Comparison of ENCODE assay signal across 8 mouse cellular contexts in genomic region chr17:25828223-25828594, GRCm38 (mm10). TPM values are rescaled to one million over a fixed set of nuclear protein-coding genes. Genes with fewer than 3 reads are reported as not detected.
A peak's percentile ranks its signal among the peaks of the same experiment; 100 is the strongest.
DNase-seq lines count a peak whose midpoint lies in the region; ATAC-seq and TF ChIP-seq lines count a peak whose summit lies in the region.

No protein-coding gene starts in this region.

- no peaks in the 10 kb centered on the region for H3K9me3 ChIP-seq in kidney, embryonic 14.5 days (ENCODE audit: control insufficient read depth, low read length)
- no peaks in the 10 kb centered on the region for H3K9me3 ChIP-seq in embryonic facial prominence, embryonic 12.5 days
- no peaks in the 10 kb centered on the region for H3K9me3 ChIP-seq in intestine, embryonic 15.5 days

- no peak for DNase-seq in kidney, postnatal 36 days
- no peak for DNase-seq in left cerebral cortex, adult 8-10 months (ENCODE audit: low spot score in 2 of 2)
- DNase-seq in left cerebral cortex, adult 11 months (ENCODE audit: low spot score), result no peak
- DNase-seq in layer of hippocampus, adult 9-11 months, result no peak

- H3K4me1 ChIP-seq in kidney, embryonic 14.5 days (ENCODE audit: control insufficient read depth, insufficient read depth, low read length), result peaks cover 42% of the 10 kb centered on the region
- peaks cover 56% of the 10 kb centered on the region for H3K4me1 ChIP-seq in embryonic facial prominence, embryonic 12.5 days
- H3K4me1 ChIP-seq in intestine, embryonic 15.5 days (replicated peaks), result peaks cover 53% of the 10 kb centered on the region

- peak overlapping the region; percentile 92 for H3K27ac ChIP-seq in kidney, embryonic 14.5 days (ENCODE audit: low read depth, low read length)
- no peak overlapping the region for H3K27ac ChIP-seq in embryonic facial prominence, embryonic 12.5 days
- peak overlapping the region; percentile 90; the same call in 1 of the 2 replicates for H3K27ac ChIP-seq in intestine, embryonic 15.5 days

- peak overlapping the region; percentile 68 for H3K4me3 ChIP-seq in kidney, embryonic 14.5 days (ENCODE audit: low read length)
- peak overlapping the region; percentile 56 for H3K4me3 ChIP-seq in embryonic facial prominence, embryonic 12.5 days
- peak overlapping the region; percentile 57 for H3K4me3 ChIP-seq in intestine, embryonic 15.5 days (replicated peaks)
- H3K4me3 ChIP-seq in myocyte, result peak overlapping the region; percentile 32

- H3K27me3 ChIP-seq in kidney, embryonic 14.5 days (ENCODE audit: control insufficient read depth, insufficient read depth, low read length), result no peaks in the 10 kb centered on the region
- no peaks in the 10 kb centered on the region for H3K27me3 ChIP-seq in embryonic facial prominence, embryonic 12.5 days
- H3K27me3 ChIP-seq in intestine, embryonic 15.5 days (replicated peaks), result no peaks in the 10 kb centered on the region
- H3K27me3 ChIP-seq in myocyte (ENCODE audit: control insufficient read depth, insufficient read depth, insufficient read length), result no peaks in the 10 kb centered on the region

- peak overlapping the region; percentile 77 for H3K4me2 ChIP-seq in kidney, embryonic 14.5 days (replicated peaks; ENCODE audit: low read depth, low read length)
- H3K4me2 ChIP-seq in embryonic facial prominence, embryonic 12.5 days (replicated peaks), result peak overlapping the region; percentile 88
- peak overlapping the region; percentile 91 for H3K4me2 ChIP-seq in intestine, embryonic 15.5 days (replicated peaks)
- H3K4me2 ChIP-seq in myocyte (ENCODE audit: low read depth), result peak overlapping the region; percentile 62

- H3ac ChIP-seq in myocyte (ENCODE audit: control insufficient read depth, insufficient read length), result no peak overlapping the region

- peak overlapping the region; percentile 77 for H3K9ac ChIP-seq in kidney, embryonic 14.5 days (ENCODE audit: low read depth, low read length)
- 0 out of 2 replicates have a peak overlapping the region, but pooled peaks have one; percentile 65 for H3K9ac ChIP-seq in embryonic facial prominence, embryonic 12.5 days
- H3K9ac ChIP-seq in intestine, embryonic 15.5 days, result peak overlapping the region; percentile 64

- 84% methylated on average over 8 of the region's 8 CpGs for WGBS in kidney, embryonic 14.5 days
- WGBS in embryonic facial prominence, embryonic 12.5 days, result 85% methylated on average over 8 of the region's 8 CpGs
- 82% methylated on average over 8 of the region's 8 CpGs for WGBS in intestine, embryonic 15.5 days

- peaks cover 49% of the 10 kb centered on the region for H3K36me3 ChIP-seq in kidney, embryonic 14.5 days (ENCODE audit: control insufficient read depth, insufficient read depth, low read length)
- H3K36me3 ChIP-seq in embryonic facial prominence, embryonic 12.5 days, result peaks cover 49% of the 10 kb centered on the region
- H3K36me3 ChIP-seq in intestine, embryonic 15.5 days, result peaks cover 19% of the 10 kb centered on the region
- H3K36me3 ChIP-seq in myocyte (ENCODE audit: control insufficient read depth, insufficient read depth), result no peaks in the 10 kb centered on the region

- no peak for ATAC-seq in kidney, embryonic 14.5 days (ENCODE audit: low FRiP score, low TSS enrichment)
- ATAC-seq in embryonic facial prominence, embryonic 12.5 days (ENCODE audit: insufficient number of reproducible peaks, insufficient read depth, low FRiP score, low TSS enrichment), result no peak
- no peak for ATAC-seq in intestine, embryonic 15.5 days

- peaks cover 23% of the 10 kb centered on the region for H3K79me2 ChIP-seq in myocyte (ENCODE audit: control insufficient read depth, insufficient read depth)

- no peak for TF ChIP-seq POLR2A in myocyte (IDR thresholded peaks at IDR 0.05; ENCODE audit: insufficient read length, low read depth)

TF ChIP-seq in myocyte, 11 proteins besides CTCF, POLR2A, EP300 and RAD21:
- TF ChIP-seq TCF3 (IDR thresholded peaks at IDR 0.05; ENCODE audit: insufficient read length, low read depth) (no peak), USF1 (IDR thresholded peaks at IDR 0.05; ENCODE audit: low read depth) (no peak), MYOG (IDR thresholded peaks at IDR 0.05; ENCODE audit: control insufficient read depth in 1 of 3, insufficient read depth in 1 of 3, insufficient read length in 2 of 3, low read depth in 2 of 3) (peak in 2 of 3 experiments; percentile 12 to 54), TCF12 (IDR thresholded peaks at IDR 0.05; ENCODE audit: insufficient read depth, poor library complexity, severe bottlenecking) (no peak), MAX (IDR thresholded peaks at IDR 0.05; ENCODE audit: low read depth) (no peak), POLR2AphosphoS2 (IDR thresholded peaks at IDR 0.05; ENCODE audit: insufficient read length, low read depth) (peak; percentile 74), CEBPB (IDR thresholded peaks at IDR 0.05; ENCODE audit: insufficient read depth, poor library complexity, severe bottlenecking) (no peak), E2F4 (IDR thresholded peaks at IDR 0.05; ENCODE audit: insufficient read depth) (no peak), SRF (IDR thresholded peaks at IDR 0.05; ENCODE audit: control insufficient read depth, insufficient read length, low read depth) (no peak), MYOD1 (IDR thresholded peaks at IDR 0.05; ENCODE audit: control insufficient read depth in 1 of 3, insufficient read length in 2 of 3, low read depth in 2 of 3) (peak in 1 of 3 experiments; percentile 3), REST (IDR thresholded peaks at IDR 0.05; ENCODE audit: insufficient read depth, insufficient read length) (no peak)
TF ChIP-seq in myocyte: peak in this region for 3.

RNA-seq across cellular contexts. Expression of gene Jmjd8, which starts 0.5 kb away (rescaled TPM):
- 45.7 and 47.0 TPM in 2 replicates for polyA plus RNA-seq in kidney, embryonic 14.5 days (2014; fragmentation: Nextera tagmentation; extraction: Ambion mirVana)
- polyA plus RNA-seq in embryonic facial prominence, embryonic 12.5 days (2016; fragmentation: Nextera tagmentation; extraction: Ambion mirVana), result 53.9 and 57.0 TPM in 2 replicates
- polyA plus RNA-seq in intestine, embryonic 15.5 days (2015; fragmentation: Nextera tagmentation; extraction: Ambion mirVana), result 45.1 and 49.4 TPM in 2 replicates
- polyA plus RNA-seq in myocyte (2012; fragmentation: generic; extraction: Trizol), result 15.5 TPM
- total RNA-seq in left cerebral cortex, adult 8-10 months (2022), result 10 to 100 TPM; 52.6 to 63.8 (median 56.4) TPM

RNA-seq across cellular contexts. Expression of gene Wdr24, which starts 4.8 kb away (rescaled TPM):
- polyA plus RNA-seq in kidney, embryonic 14.5 days (2014; fragmentation: Nextera tagmentation; extraction: Ambion mirVana), result 21.4 and 32.0 TPM in 2 replicates
- 26.0 and 29.6 TPM in 2 replicates for polyA plus RNA-seq in embryonic facial prominence, embryonic 12.5 days (2016; fragmentation: Nextera tagmentation; extraction: Ambion mirVana)
- 25.4 and 27.7 TPM in 2 replicates for polyA plus RNA-seq in intestine, embryonic 15.5 days (2015; fragmentation: Nextera tagmentation; extraction: Ambion mirVana)
- 18.0 TPM for polyA plus RNA-seq in myocyte (2012; fragmentation: generic; extraction: Trizol)
- total RNA-seq in left cerebral cortex, adult 8-10 months (2022), result 10 to 100 TPM; 22.1 to 28.5 (median 26.8) TPM

RNA-seq across cellular contexts. Expression of gene Stub1, which starts 5.0 kb away (rescaled TPM):
- 350 and 425 TPM in 2 replicates for polyA plus RNA-seq in kidney, embryonic 14.5 days (2014; fragmentation: Nextera tagmentation; extraction: Ambion mirVana)
- polyA plus RNA-seq in embryonic facial prominence, embryonic 12.5 days (2016; fragmentation: Nextera tagmentation; extraction: Ambion mirVana), result 334 and 338 TPM in 2 replicates
- polyA plus RNA-seq in intestine, embryonic 15.5 days (2015; fragmentation: Nextera tagmentation; extraction: Ambion mirVana), result 297 and 322 TPM in 2 replicates
- polyA plus RNA-seq in myocyte (2012; fragmentation: generic; extraction: Trizol), result 196 TPM
- 100 to 1,000 TPM; 168 to 175 (median 172) TPM for total RNA-seq in left cerebral cortex, adult 8-10 months (2022)

RNA-seq across cellular contexts. Expression of gene Rhbdl1, which starts 8.9 kb away (rescaled TPM):
- 2.0 and 2.5 TPM in 2 replicates for polyA plus RNA-seq in kidney, embryonic 14.5 days (2014; fragmentation: Nextera tagmentation; extraction: Ambion mirVana)
- 1.2 and 1.6 TPM in 2 replicates for polyA plus RNA-seq in embryonic facial prominence, embryonic 12.5 days (2016; fragmentation: Nextera tagmentation; extraction: Ambion mirVana)
- polyA plus RNA-seq in intestine, embryonic 15.5 days (2015; fragmentation: Nextera tagmentation; extraction: Ambion mirVana), result 1.8 and 1.9 TPM in 2 replicates
- 0.67 TPM for polyA plus RNA-seq in myocyte (2012; fragmentation: generic; extraction: Trizol)
- total RNA-seq in left cerebral cortex, adult 8-10 months (2022), result 10 to 100 TPM; 32.6 to 42.3 (median 37.5) TPM

RNA-seq across cellular contexts. Expression of gene Gm20683, which starts 13.4 kb away (rescaled TPM):
- 1.7 and 2.6 TPM in 2 replicates for polyA plus RNA-seq in kidney, embryonic 14.5 days (2014; fragmentation: Nextera tagmentation; extraction: Ambion mirVana)
- polyA plus RNA-seq in embryonic facial prominence, embryonic 12.5 days (2016; fragmentation: Nextera tagmentation; extraction: Ambion mirVana), result 1.5 and 2.4 TPM in 2 replicates
- polyA plus RNA-seq in intestine, embryonic 15.5 days (2015; fragmentation: Nextera tagmentation; extraction: Ambion mirVana), result 1.1 and 2.4 TPM in 2 replicates
- polyA plus RNA-seq in myocyte (2012; fragmentation: generic; extraction: Trizol), result 0.67 TPM
- 10 to 100 TPM; 19.4 to 25.5 (median 21.2) TPM for total RNA-seq in left cerebral cortex, adult 8-10 months (2022)
